Mouse (Mus musculus) CH12.LX (cell line): ENCODE results near the gene Eif2b1.

ENCODE experiments used
- CTCF ChIP-seq, 2 experiments: IDR thresholded peaks in 1 of 2; conservative IDR thresholded peaks in 1 of 2; 2 replicates each; pipeline ENCODE4 v1.5.1; 2011 to 2012; ENCODE audit warnings: low read depth in 2 of 2, low read length in 2 of 2, improper control_type of control experiment in 1 of 2, inconsistent platforms in 1 of 2, mild to moderate bottlenecking in 1 of 2, moderate library complexity in 1 of 2
- EP300 ChIP-seq: IDR thresholded peaks from 2 replicates; pipeline ENCODE4 v1.6.1; 2011; ENCODE audit warnings: low read length, improper control_type of control experiment
- HCFC1 ChIP-seq: IDR thresholded peaks from 2 replicates; pipeline ENCODE4 v1.6.1; 2012; ENCODE audit warnings: low read depth, mild to moderate bottlenecking, inconsistent platforms, low read length, improper control_type of control experiment
- MEF2A ChIP-seq: IDR thresholded peaks from 2 replicates; pipeline ENCODE4 v1.6.1; 2014; ENCODE audit warnings: low read depth, mild to moderate bottlenecking, inconsistent platforms, low read length, improper control_type of control experiment, borderline replicate concordance
- POLR2A ChIP-seq: IDR thresholded peaks from 2 replicates; pipeline ENCODE4 v1.6.1; 2011; ENCODE audit warnings: low read depth, mild to moderate bottlenecking, improper control_type of control experiment, low read length
- USF1 ChIP-seq: IDR thresholded peaks from 2 replicates; pipeline ENCODE4 v1.6.1; 2014; ENCODE audit warnings: low read depth, mild to moderate bottlenecking, inconsistent platforms, low read length, improper control_type of control experiment
- ZC3H11A ChIP-seq: IDR thresholded peaks from 2 replicates; pipeline ENCODE4 v1.6.1; 2012; ENCODE audit warnings: low read depth, mild to moderate bottlenecking, inconsistent platforms, low read length, improper control_type of control experiment
- ZKSCAN1 ChIP-seq: IDR thresholded peaks from 2 replicates; pipeline ENCODE4 v1.6.1; 2012; ENCODE audit warnings: low read depth, inconsistent platforms, low read length, improper control_type of control experiment, borderline replicate concordance
- ZMIZ1 ChIP-seq: IDR thresholded peaks from 2 replicates; pipeline ENCODE4 v1.6.1; 2012; ENCODE audit warnings: low read depth, mild to moderate bottlenecking, inconsistent platforms, low read length, improper control_type of control experiment

GRCm38 (mm10) chr5:124621362-124621761, 42.4 kb upstream of the Eif2b1 start:
- TF ChIP-seq EP300 = peak; percentile 81
- TF ChIP-seq POLR2A = no peak
- no peak for TF ChIP-seq ZMIZ1
- no peak for TF ChIP-seq USF1
- TF ChIP-seq CTCF (conservative IDR thresholded peaks at IDR 0.05 in 1 of 2, IDR thresholded peaks at IDR 0.05 in 1 of 2; ENCODE audit: low read depth in 2 of 2, low read length in 2 of 2) = no peak
- TF ChIP-seq ZC3H11A = no peak
- no peak for TF ChIP-seq HCFC1
- TF ChIP-seq MEF2A = 0 out of 2 replicates have a peak, but pooled peaks have one; percentile 28
- TF ChIP-seq ZKSCAN1 = no peak
